Comparison of ENCODE assay signal across 12 mouse cellular contexts in genomic region chrX:8020111-8020778, GRCm38 (mm10). TPM values are rescaled to one million over a fixed set of nuclear protein-coding genes. Genes with fewer than 3 reads are reported as not detected.
DNase-seq lines count a peak whose midpoint lies in the region; ATAC-seq and TF ChIP-seq lines count a peak whose summit lies in the region.
"Had no signal": no experiment of that assay in that cellular context is flagged by ENCODE, and none has a peak within 500 bp of the region (broad histone marks: within the 10 kb centered on the region; RNA-seq: fewer than 3 reads in every experiment).

No protein-coding gene starts in this region.

- TF ChIP-seq POLR2A in kidney, adult 2 months (IDR thresholded peaks at IDR 0.05; ENCODE audit: low read depth, low read length), result no peak

- no peak for DNase-seq in kidney, adult 2 months
- DNase-seq in kidney, postnatal 10 days, result no peak
- peak; percentile 9 for DNase-seq in midbrain, postnatal 0 days (ENCODE audit: low spot score)
- DNase-seq in midbrain, embryonic 14.5 days, result no peak
- peak; percentile 40 for DNase-seq in NIH3T3 (ENCODE audit: low read depth)
- DNase-seq in splenic B cell, adult 2 months (ENCODE audit: low read depth, low spot score), result peak; percentile 29
- DNase-seq in heart, postnatal 25 days (ENCODE audit: low spot score), result no peak
- no peak for DNase-seq in gastrocnemius, postnatal 10 days
- DNase-seq: cerebellum, postnatal 36 days; heart, adult 18-20 months had no signal

- H3K27ac ChIP-seq in kidney, adult 2 months (ENCODE audit: insufficient read depth, low read depth, low read length), result no peak overlapping the region
- no peak overlapping the region for H3K27ac ChIP-seq in midbrain, postnatal 0 days (ENCODE audit: low read depth, low read length)
- no peak overlapping the region for H3K27ac ChIP-seq in midbrain, embryonic 14.5 days (replicated peaks; ENCODE audit: low read depth, low read length)
- H3K27ac ChIP-seq: hindbrain, embryonic 12.5 days had no signal

- no peak overlapping the region for H3K9ac ChIP-seq in midbrain, postnatal 0 days (replicated peaks; ENCODE audit: low read length, poor library complexity, severe bottlenecking)
- no peak overlapping the region for H3K9ac ChIP-seq in midbrain, embryonic 14.5 days (replicated peaks; ENCODE audit: low read length)
- H3K9ac ChIP-seq: hindbrain, embryonic 12.5 days had no signal

- H3K27me3 ChIP-seq in kidney, adult 2 months (replicated peaks; ENCODE audit: control insufficient read depth, insufficient read depth, low read length), result no peaks in the 10 kb centered on the region
- no peaks in the 10 kb centered on the region for H3K27me3 ChIP-seq in midbrain, postnatal 0 days (ENCODE audit: insufficient read depth, low read length)
- no peaks in the 10 kb centered on the region for H3K27me3 ChIP-seq in midbrain, embryonic 14.5 days (ENCODE audit: control insufficient read depth, insufficient read depth, low read length)
- H3K27me3 ChIP-seq in splenic B cell, adult 2 months (ENCODE audit: control insufficient read depth, insufficient read depth, low read length, poor library complexity, severe bottlenecking), result no peaks in the 10 kb centered on the region
- H3K27me3 ChIP-seq: hindbrain, embryonic 12.5 days had no signal

- no peaks in the 10 kb centered on the region for H3K9me3 ChIP-seq in midbrain, postnatal 0 days (ENCODE audit: low read length)
- H3K9me3 ChIP-seq in midbrain, embryonic 14.5 days (ENCODE audit: control insufficient read depth, low read length), result no peaks in the 10 kb centered on the region
- H3K9me3 ChIP-seq: hindbrain, embryonic 12.5 days had no signal

- no peaks in the 10 kb centered on the region; the same call in 1 of the 2 replicates for H3K4me1 ChIP-seq in kidney, adult 2 months (ENCODE audit: control insufficient read depth, insufficient read depth, low read length)
- H3K4me1 ChIP-seq in midbrain, postnatal 0 days (ENCODE audit: insufficient read depth, low read length), result no peaks in the 10 kb centered on the region
- no peaks in the 10 kb centered on the region for H3K4me1 ChIP-seq in midbrain, embryonic 14.5 days (ENCODE audit: control insufficient read depth, insufficient read depth, low read length)
- H3K4me1 ChIP-seq: hindbrain, embryonic 12.5 days had no signal

- WGBS in kidney, adult 2 months, result 94% methylated on average over 2 of the region's 2 CpGs
- WGBS in midbrain, postnatal 0 days, result 78% methylated on average over 2 of the region's 2 CpGs
- 63% methylated on average over 2 of the region's 2 CpGs for WGBS in midbrain, embryonic 14.5 days

- no peaks in the 10 kb centered on the region for H3K36me3 ChIP-seq in kidney, adult 2 months (ENCODE audit: control insufficient read depth, insufficient read depth, low read length)
- H3K36me3 ChIP-seq in midbrain, postnatal 0 days (ENCODE audit: insufficient read depth, low read length), result no peaks in the 10 kb centered on the region
- H3K36me3 ChIP-seq in midbrain, embryonic 14.5 days (ENCODE audit: control insufficient read depth, insufficient read depth, low read length), result no peaks in the 10 kb centered on the region
- no peaks in the 10 kb centered on the region for H3K36me3 ChIP-seq in splenic B cell, adult 2 months (ENCODE audit: control insufficient read depth, insufficient read depth, low read length, poor library complexity, severe bottlenecking)
- H3K36me3 ChIP-seq: hindbrain, embryonic 12.5 days had no signal

- 0 out of 2 replicates have a peak, but pooled peaks have one; percentile 12 for TF ChIP-seq CTCF in kidney, adult 2 months (conservative IDR thresholded peaks at IDR 0.05; ENCODE audit: insufficient read depth, insufficient read length, low read depth, low read length)
- TF ChIP-seq CTCF in midbrain, postnatal 0 days (IDR thresholded peaks at IDR 0.05), result peak; percentile 51

- H3K4me3 ChIP-seq in kidney, adult 2 months (ENCODE audit: insufficient read depth, low read depth, low read length), result no peak overlapping the region
- no peak overlapping the region for H3K4me3 ChIP-seq in midbrain, postnatal 0 days (ENCODE audit: low read depth, low read length)
- no peak overlapping the region for H3K4me3 ChIP-seq in midbrain, embryonic 14.5 days (replicated peaks; ENCODE audit: low read depth, low read length)
- H3K4me3 ChIP-seq: hindbrain, embryonic 12.5 days had no signal

- no peak for ATAC-seq in midbrain, postnatal 0 days (ENCODE audit: low FRiP score)
- ATAC-seq in midbrain, embryonic 14.5 days (ENCODE audit: low FRiP score, low TSS enrichment), result no peak

- H3K4me2 ChIP-seq in midbrain, postnatal 0 days (ENCODE audit: low read depth, low read length, poor library complexity, severe bottlenecking), result no peak overlapping the region
- no peak overlapping the region for H3K4me2 ChIP-seq in midbrain, embryonic 14.5 days (ENCODE audit: low read length)
- H3K4me2 ChIP-seq: hindbrain, embryonic 12.5 days had no signal

- intact Hi-C loops in heart, postnatal 25 days (cut with DNase I), result no loop called here

RNA-seq across cellular contexts. Expression of gene Glod5, which starts 2.0 kb away (rescaled TPM):
- polyA plus RNA-seq in kidney, adult 2 months (2012; rRNA removed), result 28.9 and 42.2 TPM in 2 replicates
- total RNA-seq in midbrain, postnatal 0 days (2014; rRNA removed), result 2.4 TPM in 1 of 2 replicates, not detected in the other
- 0.81 and 1.1 TPM in 2 replicates for polyA plus RNA-seq in midbrain, postnatal 0 days (2015; fragmentation: Nextera tagmentation; extraction: Ambion mirVana)
- not detected in 2 replicates for polyA plus RNA-seq in midbrain, embryonic 14.5 days (2014; fragmentation: Nextera tagmentation; extraction: Ambion mirVana)
- not detected for total RNA-seq in heart, postnatal 25 days (2021)
- total RNA-seq in gastrocnemius, postnatal 10 days (2021), result not detected
- total RNA-seq: heart, adult 18-20 months had no signal
- polyA plus RNA-seq: hindbrain, embryonic 12.5 days had no signal

RNA-seq across cellular contexts. Expression of gene Gata1, which starts 42.4 kb away (rescaled TPM):
- polyA plus RNA-seq in kidney, adult 2 months (2012; rRNA removed), result 0.09 and 0.15 TPM in 2 replicates
- not detected in 2 replicates for total RNA-seq in midbrain, postnatal 0 days (2014; rRNA removed)
- polyA plus RNA-seq in midbrain, postnatal 0 days (2015; fragmentation: Nextera tagmentation; extraction: Ambion mirVana), result not detected in 2 replicates
- polyA plus RNA-seq in midbrain, embryonic 14.5 days (2014; fragmentation: Nextera tagmentation; extraction: Ambion mirVana), result 0.11 TPM in 1 of 2 replicates, not detected in the other
- total RNA-seq in heart, postnatal 25 days (2021), result under 1 TPM in 1 of 2 experiments, not detected in 1; 0.53 TPM
- total RNA-seq in gastrocnemius, postnatal 10 days (2021), result under 1 TPM; 0.12 to 0.41 TPM
- total RNA-seq: heart, adult 18-20 months; left cerebral cortex, postnatal 36 days had no signal

RNA-seq across cellular contexts. Expression of gene Suv39h1, which starts 54.3 kb away (rescaled TPM):
- 7.6 and 8.4 TPM in 2 replicates for polyA plus RNA-seq in kidney, adult 2 months (2012; rRNA removed)
- 32.0 and 45.0 TPM in 2 replicates for total RNA-seq in midbrain, postnatal 0 days (2014; rRNA removed)
- polyA plus RNA-seq in midbrain, postnatal 0 days (2015; fragmentation: Nextera tagmentation; extraction: Ambion mirVana), result 34.8 and 35.4 TPM in 2 replicates
- polyA plus RNA-seq in midbrain, embryonic 14.5 days (2014; fragmentation: Nextera tagmentation; extraction: Ambion mirVana), result 34.0 and 38.2 TPM in 2 replicates
- 1 to 10 TPM; 4.1 to 5.0 TPM for total RNA-seq in heart, postnatal 25 days (2021)
- total RNA-seq in gastrocnemius, postnatal 10 days (2021), result 1 to 10 TPM; 6.4 to 8.6 TPM

Comparison
In these comparisons a context has a peak if more than half of its experiments do, and no peak if none do; other contexts are left out.
1. DNase-seq: peak in midbrain, postnatal 0 days (single experiment), NIH3T3 (single experiment) and splenic B cell, adult 2 months (single experiment); none in kidney, adult 2 months (single experiment), kidney, postnatal 10 days (single experiment), midbrain, embryonic 14.5 days (single experiment), heart, postnatal 25 days (single experiment) and gastrocnemius, postnatal 10 days (single experiment).